Mouse (Mus musculus): ENCODE data around the gene Tbc1d2b.

The Tbc1d2b gene

DNA sequence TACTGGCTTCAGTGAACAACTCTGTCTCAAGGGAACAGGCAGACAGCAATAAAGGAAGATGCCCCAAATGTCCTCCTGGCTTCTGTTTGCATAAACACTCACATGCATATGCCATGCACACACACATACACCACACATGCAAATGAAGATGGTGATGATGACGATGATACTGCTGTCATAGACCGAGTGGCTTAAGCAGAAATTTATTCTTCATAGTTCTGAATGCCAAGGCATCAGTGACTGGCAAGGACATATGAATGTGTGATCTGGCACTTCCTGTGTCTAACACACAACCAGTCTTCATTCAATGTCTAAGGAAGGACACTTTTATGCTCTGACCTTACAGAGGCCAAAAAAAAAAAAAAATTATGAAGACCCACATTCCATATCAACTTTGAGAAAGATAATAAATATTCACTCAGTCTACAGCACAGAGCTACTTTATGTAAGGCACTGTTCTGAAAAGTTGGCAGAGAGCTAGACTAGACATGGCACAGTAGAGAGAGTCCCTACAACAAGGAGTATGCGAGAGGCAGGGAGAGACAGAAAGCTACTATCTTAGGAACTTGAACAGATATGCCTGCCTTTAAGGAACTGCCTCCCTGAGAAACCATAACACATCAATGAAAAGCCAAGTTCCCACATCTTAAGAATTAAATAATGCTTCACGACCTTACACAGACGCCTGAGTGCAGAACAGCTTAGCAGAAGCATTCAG lies 5.1 kb downstream of the Tbc1d2b start:
- no peak for DNase-seq (ENCODE audit: low spot score)

- DNase-seq (ENCODE audit: low spot score), result no peak
Observed at GRCm38 (mm10) chr9:90263340-90263679, 7.3 kb downstream of the Tbc1d2b start.

DNA sequence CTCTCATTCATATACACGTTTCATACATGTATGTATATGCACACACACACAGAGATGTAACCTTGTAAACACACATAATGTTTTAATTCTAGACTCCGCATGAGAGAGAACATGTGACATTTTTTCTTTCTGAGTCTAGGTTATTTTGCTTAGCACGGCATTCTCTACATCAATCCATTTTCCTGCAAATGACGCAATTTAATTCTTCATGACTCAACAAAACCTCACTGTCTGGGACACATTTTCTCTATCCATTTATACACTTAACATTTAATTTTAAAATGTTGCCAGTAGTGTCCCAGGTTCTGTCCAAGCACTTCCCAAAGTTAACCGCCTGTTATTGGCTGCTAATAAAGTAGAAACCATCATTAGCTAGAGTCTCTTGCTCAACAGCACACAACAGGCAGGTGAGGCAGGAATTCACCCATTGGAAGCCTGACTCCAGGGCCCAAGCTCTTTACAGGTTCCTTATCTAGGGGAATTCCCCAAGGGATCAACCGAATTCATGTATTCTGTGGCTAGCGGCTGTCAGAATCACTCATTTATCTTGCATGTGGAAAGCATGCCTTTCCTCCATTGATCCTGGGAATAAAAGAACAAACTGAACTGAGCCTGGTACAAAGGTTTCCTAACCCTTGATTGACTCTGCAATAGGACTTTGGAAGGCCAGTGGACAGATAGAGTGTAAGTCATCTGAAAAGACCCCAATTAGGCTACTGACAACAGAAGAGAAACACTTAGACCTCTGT lies 7.8 kb downstream of the Tbc1d2b start:
- no peak for DNase-seq (ENCODE audit: low spot score)

DNA sequence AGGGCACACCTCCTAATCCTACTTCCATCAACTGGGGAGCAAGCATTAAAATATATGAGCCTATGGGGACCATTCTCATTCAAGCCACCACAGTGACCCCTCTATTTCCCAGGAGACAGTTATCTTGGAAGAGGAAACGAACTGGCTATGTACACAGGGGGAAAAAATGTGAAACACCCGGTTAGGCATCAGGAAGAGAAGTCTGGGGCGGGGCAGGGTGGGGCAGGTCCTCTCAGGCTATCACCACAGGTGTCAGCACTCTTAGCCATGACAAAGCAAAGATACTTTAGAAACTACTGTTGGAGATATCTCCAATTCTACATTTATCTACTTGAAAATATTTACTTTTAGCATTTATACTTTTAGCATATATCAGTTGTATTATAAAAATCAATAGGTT lies 8.5 kb downstream of the Tbc1d2b start:
- DNase-seq (ENCODE audit: low spot score), result no peak

DNA sequence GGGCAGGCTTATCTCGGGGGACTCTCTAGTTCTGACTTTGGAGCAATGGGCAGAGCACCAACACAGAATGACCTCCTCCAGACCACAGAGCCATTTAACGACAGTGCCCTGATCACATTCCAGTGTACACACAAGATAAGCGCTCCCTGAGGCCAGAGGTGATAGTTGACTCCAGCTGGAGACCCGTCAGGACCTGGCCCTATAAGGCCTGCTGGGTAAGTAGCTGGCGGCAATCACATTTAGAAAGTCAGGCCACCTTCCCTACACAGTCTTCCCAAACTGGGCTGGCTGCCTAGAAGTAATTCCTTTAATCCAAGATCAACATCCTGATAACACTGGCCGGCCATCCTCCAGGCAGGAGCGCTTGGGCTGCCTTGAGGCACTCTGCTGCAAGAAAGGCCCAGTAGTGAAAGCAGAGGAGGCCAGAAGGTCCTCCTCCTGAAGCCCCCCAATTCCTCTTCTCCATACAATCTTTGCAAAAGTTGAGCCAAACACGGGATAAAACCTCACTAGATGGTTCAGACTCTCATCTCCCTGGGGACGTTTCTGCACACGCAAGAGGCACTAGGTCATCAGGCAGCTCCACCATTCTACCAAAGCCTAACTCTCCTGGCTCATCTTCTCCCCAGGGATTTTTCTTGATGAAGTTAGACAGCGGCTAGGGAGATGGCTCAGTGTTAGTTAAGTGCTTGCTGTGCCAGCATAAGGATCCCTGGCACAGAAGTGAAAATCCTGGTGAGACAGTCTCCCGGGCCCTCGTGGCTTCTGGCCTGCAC lies 9.8 kb downstream of the Tbc1d2b start:
- DNase-seq (ENCODE audit: low spot score), result no peak

GRCm38 (mm10) chr9:90260079-90260478 lies 10.5 kb downstream of the Tbc1d2b start:
- no peak for DNase-seq (ENCODE audit: low spot score)

GRCm38 (mm10) chr9:90259400-90259950 lies 11.1 kb downstream of the Tbc1d2b start:
- peak; percentile 59 for DNase-seq (ENCODE audit: low spot score)

GRCm38 (mm10) chr9:90257754-90258531 lies 12.7 kb downstream of the Tbc1d2b start:
- no peak for DNase-seq (ENCODE audit: low spot score)

- no peak for DNase-seq (ENCODE audit: low spot score)
Observed at GRCm38 (mm10) chr9:90257220-90257619, 13.4 kb downstream of the Tbc1d2b start.

DNA sequence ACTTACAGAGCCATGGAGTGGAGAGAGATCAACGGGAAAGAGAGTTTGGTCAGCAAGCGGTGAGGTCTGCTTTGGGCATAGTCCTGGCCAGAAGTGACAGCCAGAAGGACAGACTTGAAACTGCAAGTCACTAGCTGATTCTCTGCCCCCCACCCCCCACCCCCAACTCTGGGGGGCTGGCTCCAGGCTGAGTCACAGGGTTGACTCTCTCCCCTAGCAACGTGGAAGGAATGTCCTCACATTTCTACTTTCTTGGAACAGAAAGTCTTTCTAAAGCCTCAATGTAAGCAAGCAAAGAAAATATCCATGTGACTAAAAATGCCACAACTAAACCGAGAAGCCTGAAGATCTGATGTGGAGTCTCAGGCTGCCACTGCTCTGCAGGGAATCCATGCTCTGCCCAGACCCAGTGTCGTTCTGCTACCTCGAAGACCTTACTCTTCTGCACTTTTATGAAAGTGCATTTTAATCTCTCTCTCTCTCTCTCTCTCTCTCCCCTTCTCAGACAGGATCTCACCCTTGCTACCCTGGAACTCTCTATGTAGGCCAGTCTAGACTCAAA lies 14.7 kb downstream of the Tbc1d2b start:
- DNase-seq (ENCODE audit: low spot score), result no peak

DNA sequence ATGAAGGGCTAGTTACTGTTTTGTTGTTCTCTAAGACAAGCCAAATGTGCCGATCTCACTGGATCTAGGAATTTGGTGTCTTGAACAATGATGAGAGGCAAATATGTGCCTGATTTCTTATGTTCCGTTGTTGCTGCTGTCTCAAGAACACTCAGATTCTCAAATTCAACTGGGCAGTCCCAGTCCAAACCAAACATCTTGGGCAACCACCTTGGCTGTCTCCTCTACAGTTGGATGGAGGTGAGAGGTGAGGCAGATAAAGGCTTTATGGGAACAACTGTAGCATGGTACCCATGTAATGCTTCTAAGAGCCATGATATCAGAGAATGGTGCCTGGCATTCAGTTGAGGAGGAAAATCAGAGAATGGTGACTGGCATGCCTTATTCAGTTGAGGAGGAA lies 17.4 kb downstream of the Tbc1d2b start:
- DNase-seq (ENCODE audit: low spot score), result no peak

- DNase-seq (ENCODE audit: low spot score), result no peak
Observed at GRCm38 (mm10) chr9:90250964-90251750, 19.4 kb downstream of the Tbc1d2b start.

GRCm38 (mm10) chr9:90250141-90250775 lies 20.3 kb downstream of the Tbc1d2b start:
- DNase-seq (ENCODE audit: low spot score), result no peak

DNA sequence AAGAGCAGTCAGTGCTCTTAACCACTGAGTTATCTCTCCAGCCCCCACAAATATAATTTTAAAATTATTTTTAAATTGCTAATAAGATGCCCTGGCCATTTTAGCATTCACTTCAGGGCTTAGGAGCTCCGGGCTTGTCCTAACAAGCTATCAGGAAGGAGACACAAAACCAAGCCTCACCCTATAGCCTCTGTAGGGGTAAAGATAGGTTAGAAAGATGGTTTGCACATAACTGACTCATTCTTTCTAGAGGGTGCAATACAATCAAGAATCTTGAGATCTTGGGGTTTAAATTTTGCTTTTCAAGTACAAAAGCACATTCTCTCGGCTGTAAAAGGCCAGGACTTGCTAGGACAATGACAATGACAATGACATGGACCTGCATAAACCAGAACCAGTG lies 21.6 kb downstream of the Tbc1d2b start:
- no peak for DNase-seq (ENCODE audit: low spot score)

DNA sequence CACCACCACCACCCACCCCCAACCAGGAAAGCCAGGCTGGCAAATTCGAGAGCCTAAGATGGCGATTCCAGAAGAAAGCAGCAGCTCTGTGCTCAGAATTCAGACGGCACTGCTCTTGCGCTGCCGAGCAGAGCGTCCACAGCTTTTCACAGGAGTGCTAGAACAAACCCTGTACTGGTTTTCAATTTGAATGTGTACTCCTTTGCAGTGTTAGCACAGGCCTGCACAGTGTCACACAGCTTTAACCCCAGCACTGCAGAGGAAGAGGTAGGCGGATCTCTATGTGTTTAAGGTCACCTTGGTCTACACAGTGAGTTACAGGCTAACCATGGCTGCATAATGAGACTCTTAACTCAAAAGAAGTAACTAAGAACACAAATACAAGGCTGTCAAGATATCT lies 22.3 kb downstream of the Tbc1d2b start:
- DNase-seq (ENCODE audit: low spot score), result no peak

DNA sequence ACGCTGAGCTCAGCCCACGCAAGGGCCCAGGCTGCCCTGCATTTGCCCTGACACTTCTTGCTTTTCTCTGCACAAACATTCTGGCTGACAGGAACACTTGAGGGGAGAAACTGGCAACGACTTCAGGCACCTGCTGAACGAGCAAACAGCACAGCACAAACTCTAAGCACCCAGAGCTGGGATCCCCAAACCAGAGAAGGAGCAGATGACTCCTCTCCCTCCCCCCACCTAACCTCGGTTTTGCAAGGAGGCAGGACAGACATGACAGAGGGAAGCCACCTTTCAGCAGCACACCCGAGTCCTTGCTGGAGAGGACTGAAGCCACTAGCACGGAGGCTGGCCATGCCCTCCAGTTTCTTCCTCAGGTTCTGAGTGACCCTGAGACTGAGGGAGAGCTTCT lies 23.3 kb downstream of the Tbc1d2b start:
- DNase-seq (ENCODE audit: low spot score), result no peak

DNA sequence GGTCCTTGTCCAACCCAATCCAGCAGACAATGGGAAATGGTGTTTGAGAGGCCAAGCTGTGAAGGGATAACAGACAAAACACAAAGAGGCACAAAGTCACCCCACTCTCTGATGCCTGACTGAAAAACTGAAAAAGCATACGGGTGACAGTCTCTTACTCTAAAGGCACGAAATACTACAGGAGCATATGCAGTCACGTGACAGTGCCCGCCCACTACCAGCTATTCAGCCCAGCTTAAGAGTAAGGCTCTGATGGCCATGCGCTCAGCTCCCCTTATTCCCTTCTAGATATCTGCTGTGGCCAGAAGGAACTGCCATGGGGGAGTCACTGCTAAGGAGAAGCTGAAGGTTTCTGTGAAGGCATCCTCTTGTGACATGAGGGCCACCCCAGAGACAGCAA lies 24.8 kb downstream of the Tbc1d2b start:
- DNase-seq (ENCODE audit: low spot score), result no peak

DNA sequence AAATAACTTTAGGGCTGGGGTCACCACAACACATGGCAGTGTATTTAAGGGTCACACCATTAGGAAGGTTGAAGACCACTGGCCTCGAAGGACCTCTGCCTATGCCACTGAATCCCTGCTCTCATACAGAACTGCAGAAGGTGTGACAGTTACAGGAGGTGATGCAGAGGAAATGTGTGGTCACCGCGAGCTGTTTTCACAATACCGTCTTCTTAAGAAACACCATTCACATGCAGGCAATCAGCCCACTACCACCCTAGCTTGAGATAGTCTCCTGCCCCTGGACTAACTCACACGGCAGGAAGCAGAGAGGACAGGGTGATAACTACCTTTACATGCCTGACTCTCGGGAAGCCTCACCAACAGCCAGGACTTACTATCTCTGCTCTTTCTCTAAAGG lies 25.4 kb downstream of the Tbc1d2b start:
- DNase-seq (ENCODE audit: low spot score), result peak; percentile 62

- no peak for DNase-seq (ENCODE audit: low spot score)
Observed at GRCm38 (mm10) chr9:90244301-90245151, 26.1 kb downstream of the Tbc1d2b start.
